Mouse (Mus musculus): ENCODE measurements around the gene Slc4a1ap. TPM values are rescaled to one million over a fixed set of nuclear protein-coding genes. Genes with fewer than 3 reads are reported as not detected.
"Not testable (repeated sequence)": the region's sequence is repeated elsewhere in the genome, so short reads cannot be mapped to it uniquely, and the experiment has no call there.

Gene Slc4a1ap
- total RNA-seq, 2 experiments from 2014 or later: 41.4 to 61.9 TPM

- ATAC-seq (replicated peaks; ENCODE audit: low FRiP score, low TSS enrichment, poor library complexity, severe bottlenecking): no peak
Observed at GRCm38 (mm10) chr5:31564976-31565375, 38.2 kb downstream of the Slc4a1ap start.

- no peak for ATAC-seq (replicated peaks; ENCODE audit: low FRiP score, low TSS enrichment, poor library complexity, severe bottlenecking)
Observed at GRCm38 (mm10) chr5:31566026-31566425, 39.2 kb downstream of the Slc4a1ap start.

- ATAC-seq (replicated peaks; ENCODE audit: low FRiP score, low TSS enrichment, poor library complexity, severe bottlenecking): no peak
Observed at GRCm38 (mm10) chr5:31566457-31566856, 39.7 kb downstream of the Slc4a1ap start.

- no peak for ATAC-seq (replicated peaks; ENCODE audit: low FRiP score, low TSS enrichment, poor library complexity, severe bottlenecking)
Observed at GRCm38 (mm10) chr5:31567951-31568657, 41.3 kb downstream of the Slc4a1ap start.

- peak; percentile 26; the same call in 1 of the 2 replicates for ATAC-seq (replicated peaks; ENCODE audit: low FRiP score, low TSS enrichment, poor library complexity, severe bottlenecking)
Observed at GRCm38 (mm10) chr5:31571023-31571608, 44.3 kb downstream of the Slc4a1ap start.

GRCm38 (mm10) chr5:31573722-31574121, 46.9 kb downstream of the Slc4a1ap start:
- no peak for ATAC-seq (replicated peaks; ENCODE audit: low FRiP score, low TSS enrichment, poor library complexity, severe bottlenecking)

- no peak for ATAC-seq (replicated peaks; ENCODE audit: low FRiP score, low TSS enrichment, poor library complexity, severe bottlenecking)
Observed at GRCm38 (mm10) chr5:31576539-31576975, 49.8 kb downstream of the Slc4a1ap start.

GRCm38 (mm10) chr5:31581263-31581662, 54.5 kb downstream of the Slc4a1ap start:
- no peak for ATAC-seq (replicated peaks; ENCODE audit: low FRiP score, low TSS enrichment, poor library complexity, severe bottlenecking)

GRCm38 (mm10) chr5:31581932-31582331, 55.1 kb downstream of the Slc4a1ap start:
- ATAC-seq (replicated peaks; ENCODE audit: low FRiP score, low TSS enrichment, poor library complexity, severe bottlenecking): no peak

- ATAC-seq (replicated peaks; ENCODE audit: low FRiP score, low TSS enrichment, poor library complexity, severe bottlenecking): no peak
Observed at GRCm38 (mm10) chr5:31583261-31583660, 56.5 kb downstream of the Slc4a1ap start.

GRCm38 (mm10) chr5:31585526-31585925, 58.7 kb downstream of the Slc4a1ap start:
- ATAC-seq (replicated peaks; ENCODE audit: low FRiP score, low TSS enrichment, poor library complexity, severe bottlenecking): no peak

- ATAC-seq (replicated peaks; ENCODE audit: low FRiP score, low TSS enrichment, poor library complexity, severe bottlenecking): no peak
Observed at GRCm38 (mm10) chr5:31588016-31588415, 61.2 kb downstream of the Slc4a1ap start.

- not testable (repeated sequence) for ATAC-seq (replicated peaks; ENCODE audit: low FRiP score, low TSS enrichment, poor library complexity, severe bottlenecking)
Observed at GRCm38 (mm10) chr5:31588672-31589071, 61.9 kb downstream of the Slc4a1ap start.

GRCm38 (mm10) chr5:31589711-31590319, 63.0 kb downstream of the Slc4a1ap start:
- ATAC-seq (replicated peaks; ENCODE audit: low FRiP score, low TSS enrichment, poor library complexity, severe bottlenecking): no peak

- no peak for ATAC-seq (replicated peaks; ENCODE audit: low FRiP score, low TSS enrichment, poor library complexity, severe bottlenecking)
Observed at GRCm38 (mm10) chr5:31591122-31591521, 64.3 kb downstream of the Slc4a1ap start.

- ATAC-seq (replicated peaks; ENCODE audit: low FRiP score, low TSS enrichment, poor library complexity, severe bottlenecking): no peak
Observed at GRCm38 (mm10) chr5:31595868-31596267, 69.1 kb downstream of the Slc4a1ap start.

GRCm38 (mm10) chr5:31596481-31597429, 70.0 kb downstream of the Slc4a1ap start, which contains the start of gene Mrpl33:
Gene Mrpl33, plus strand, starts transcription at chr5:31596935.
- peak; percentile 74 for ATAC-seq (replicated peaks; ENCODE audit: low FRiP score, low TSS enrichment, poor library complexity, severe bottlenecking)

- ATAC-seq (replicated peaks; ENCODE audit: low FRiP score, low TSS enrichment, poor library complexity, severe bottlenecking): no peak
Observed at GRCm38 (mm10) chr5:31597430-31597944, 70.7 kb downstream of the Slc4a1ap start.

- ATAC-seq (replicated peaks; ENCODE audit: low FRiP score, low TSS enrichment, poor library complexity, severe bottlenecking): no peak
Observed at GRCm38 (mm10) chr5:31598121-31598520, 71.3 kb downstream of the Slc4a1ap start.
